Mouse (Mus musculus) heart, embryonic 10.5 days (tissue): ENCODE measurements at regions not wholly inside any gene's neighbourhood (a gene's known extent, or its start where the extent isn't known, plus 50 kb on each side); places are given as distances from the start of the nearest gene placed in this dataset.
"Not testable (repeated sequence)": the region's sequence is repeated elsewhere in the genome, so short reads cannot be mapped to it uniquely, and the experiment has no call there.

Experiments
- DNase-seq: peaks from one replicate; pipeline ENCODE4 v3.0.0-alpha.2; 2017; ENCODE audit warnings: low spot score
- H3K27ac ChIP-seq: fragments of 300-500 bp; sonication (generic); 2 replicates; pipeline ENCODE4 v1.5.1; 2016; ENCODE audit warnings: mild to moderate bottlenecking
- H3K27me3 ChIP-seq: fragments of 300-500 bp; sonication (generic); 2 replicates; pipeline ENCODE4 v1.6.1; 2016; ENCODE audit warnings: mild to moderate bottlenecking; ENCODE audit not compliant: poor library complexity, insufficient read depth, severe bottlenecking
- H3K36me3 ChIP-seq: fragments of 300-500 bp; sonication (generic); 2 replicates; pipeline ENCODE4 v1.6.1; 2016; ENCODE audit warnings: mild to moderate bottlenecking, moderate library complexity
- H3K4me1 ChIP-seq: fragments of 300-500 bp; sonication (generic); 2 replicates; pipeline ENCODE4 v1.6.1; 2016; ENCODE audit warnings: mild to moderate bottlenecking
- H3K4me3 ChIP-seq: fragments of 300-500 bp; sonication (generic); 2 replicates; pipeline ENCODE4 v1.5.1; 2016; ENCODE audit warnings: mild to moderate bottlenecking, moderate library complexity
- H3K9me3 ChIP-seq: fragments of 300-500 bp; sonication (generic); 2 replicates; pipeline ENCODE4 v1.6.1; 2016; ENCODE audit warnings: mild to moderate bottlenecking, moderate library complexity
- WGBS: fragments of 180-500 bp; shearing (Covaris S2); methylation state at CpG from one replicate; pipeline ENCODE4 v1.1.7; 2016; 5-methylcytosine and 5-hydroxymethylcytosine counted together

- H3K27ac ChIP-seq, result no peak overlapping the region
- WGBS, result 54% methylated on average over 10 of the region's 10 CpGs
- no peak for DNase-seq
- no peaks in the 10 kb centered on the region for H3K36me3 ChIP-seq
- H3K4me1 ChIP-seq, result no peaks in the 10 kb centered on the region
- H3K4me3 ChIP-seq, result no peak overlapping the region
- no peaks in the 10 kb centered on the region for H3K9me3 ChIP-seq
- H3K27me3 ChIP-seq, result no peaks in the 10 kb centered on the region
These were observed 520.9 kb upstream of the Jmjd1c start for GRCm38 (mm10) chr10:66574846-66575535.

DNA sequence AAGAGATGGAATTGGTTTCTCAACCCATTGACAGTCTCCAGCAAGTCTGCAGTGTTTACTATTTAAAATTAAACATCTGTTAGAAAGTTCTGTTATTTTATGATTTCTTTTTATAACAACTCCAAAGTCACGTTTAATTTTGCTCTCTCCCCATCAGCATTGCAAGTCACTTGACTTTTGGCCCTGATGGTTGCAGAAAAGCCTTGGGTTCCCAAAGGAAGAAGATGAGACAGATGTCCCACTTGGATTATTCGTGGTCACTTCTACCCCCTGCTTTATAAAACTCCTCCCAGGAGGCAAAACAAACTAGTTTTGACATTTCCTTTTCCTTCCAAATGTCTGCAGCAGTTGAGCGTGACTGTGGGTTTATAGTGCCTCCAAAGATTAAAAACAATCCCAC, 502.9 kb upstream of the Jmjd1c start:
- no peaks in the 10 kb centered on the region for H3K4me1 ChIP-seq
- no peaks in the 10 kb centered on the region for H3K27me3 ChIP-seq
- H3K4me3 ChIP-seq, result no peak overlapping the region
- no peak overlapping the region for H3K27ac ChIP-seq
- WGBS, result 68% methylated on average over 3 of the region's 3 CpGs
- no peak for DNase-seq
- no peaks in the 10 kb centered on the region for H3K9me3 ChIP-seq
- H3K36me3 ChIP-seq, result no peaks in the 10 kb centered on the region

DNA sequence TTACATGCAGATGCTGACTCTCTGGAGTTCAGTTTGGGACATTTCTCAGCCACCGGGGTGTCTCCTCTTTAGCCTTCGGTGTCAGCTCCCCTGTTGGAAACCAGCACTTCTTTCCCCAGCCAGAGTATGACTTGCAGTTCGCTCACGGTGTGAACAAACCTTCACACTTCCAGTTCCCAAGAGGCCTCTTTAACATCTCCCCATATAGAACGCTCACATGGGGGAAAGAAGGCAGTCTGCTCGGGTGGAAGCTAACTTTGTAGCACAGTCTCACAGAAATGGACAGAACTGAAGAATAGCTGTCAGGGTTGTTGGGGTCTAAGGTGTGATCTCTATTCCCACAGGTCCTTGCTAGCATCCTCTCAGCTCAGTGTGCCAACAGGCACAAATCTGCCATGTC, 502.4 kb upstream of the Jmjd1c start:
- no peak overlapping the region for H3K27ac ChIP-seq
- no peaks in the 10 kb centered on the region for H3K36me3 ChIP-seq
- no peaks in the 10 kb centered on the region for H3K27me3 ChIP-seq
- WGBS, result 45% methylated on average over 6 of the region's 6 CpGs
- no peaks in the 10 kb centered on the region for H3K4me1 ChIP-seq
- no peak overlapping the region for H3K4me3 ChIP-seq
- H3K9me3 ChIP-seq, result no peaks in the 10 kb centered on the region
- no peak for DNase-seq

DNA sequence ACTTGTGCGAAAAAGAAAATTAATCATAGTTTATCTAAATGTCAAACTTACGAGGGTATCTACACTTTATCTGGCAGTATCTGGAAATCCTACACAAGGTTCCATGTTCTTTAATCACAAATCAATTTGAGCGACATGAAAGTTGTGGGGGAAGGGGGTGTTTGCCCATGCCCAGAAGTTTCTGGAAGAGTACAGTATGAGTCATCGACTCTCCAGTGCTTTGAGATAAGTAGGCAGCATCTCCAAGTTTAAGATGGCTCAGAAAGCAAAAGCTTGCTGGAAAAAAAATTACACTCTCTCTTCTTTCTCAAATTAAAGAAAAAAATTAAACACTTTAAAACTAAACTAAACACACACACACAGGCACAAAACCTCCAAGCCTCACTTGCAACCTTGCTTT, 498.0 kb upstream of the Jmjd1c start:
- Histone ChIP-seq H3K36me3 (no peaks in the 10 kb centered on the region), H3K9me3 (no peaks in the 10 kb centered on the region), H3K4me3 (no peak overlapping the region), H3K27ac (no peak overlapping the region), H3K4me1 (no peaks in the 10 kb centered on the region), H3K27me3 (no peaks in the 10 kb centered on the region)
- 59% methylated on average over 4 of the region's 4 CpGs for WGBS
- DNase-seq, result no peak

GRCm38 (mm10) chr10:66607141-66607540, 488.8 kb upstream of the Jmjd1c start:
- Histone ChIP-seq H3K4me1 (no peaks in the 10 kb centered on the region), H3K9me3 (no peaks in the 10 kb centered on the region), H3K27ac (no peak overlapping the region), H3K36me3 (no peaks in the 10 kb centered on the region), H3K27me3 (no peaks in the 10 kb centered on the region), H3K4me3 (no peak overlapping the region)
- DNase-seq, result no peak
- 62% methylated on average over 3 of the region's 3 CpGs for WGBS

DNA sequence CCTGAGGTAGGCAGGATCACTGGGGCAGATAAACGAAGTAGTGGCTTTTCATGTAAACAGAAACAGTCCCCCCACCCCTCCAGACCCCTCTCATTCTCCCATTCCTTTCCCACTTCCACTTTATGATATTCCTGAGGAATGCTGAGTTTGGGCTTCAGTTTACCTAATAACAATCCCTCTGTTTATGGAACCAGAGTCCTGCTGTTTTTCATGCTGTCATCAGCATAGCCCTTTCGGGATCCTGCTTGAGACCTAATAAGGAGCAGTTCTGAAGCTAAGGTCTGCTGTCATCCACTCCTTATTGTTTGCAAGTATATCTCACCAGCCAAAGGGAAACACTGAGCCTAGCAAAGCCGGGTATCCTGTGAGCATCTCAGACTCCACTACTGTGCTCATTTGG, 479.6 kb upstream of the Jmjd1c start:
- H3K36me3 ChIP-seq, result no peaks in the 10 kb centered on the region
- H3K27ac ChIP-seq, result no peak overlapping the region
- WGBS, result 47% methylated on average over 3 of the region's 3 CpGs
- H3K9me3 ChIP-seq, result no peaks in the 10 kb centered on the region
- DNase-seq, result no peak
- H3K4me1 ChIP-seq, result no peaks in the 10 kb centered on the region
- H3K4me3 ChIP-seq, result no peak overlapping the region
- no peaks in the 10 kb centered on the region for H3K27me3 ChIP-seq

- H3K27ac ChIP-seq, result no peak overlapping the region
- no peak overlapping the region for H3K4me3 ChIP-seq
- DNase-seq, result no peak
- H3K27me3 ChIP-seq, result no peaks in the 10 kb centered on the region
- no peaks in the 10 kb centered on the region for H3K4me1 ChIP-seq
- H3K36me3 ChIP-seq, result no peaks in the 10 kb centered on the region
- 79% methylated on average over 3 of the region's 3 CpGs for WGBS
- H3K9me3 ChIP-seq, result no peaks in the 10 kb centered on the region
These were observed 464.9 kb upstream of the Jmjd1c start for GRCm38 (mm10) chr10:66630996-66631395.

GRCm38 (mm10) chr10:66640890-66641847, 454.8 kb upstream of the Jmjd1c start:
- no peak for DNase-seq
- Histone ChIP-seq H3K4me3 (no peak overlapping the region), H3K36me3 (no peaks in the 10 kb centered on the region), H3K4me1 (no peaks in the 10 kb centered on the region), H3K27ac (no peak overlapping the region), H3K9me3 (no peaks in the 10 kb centered on the region), H3K27me3 (no peaks in the 10 kb centered on the region)
- 72% methylated on average over 24 of the region's 24 CpGs for WGBS

DNA sequence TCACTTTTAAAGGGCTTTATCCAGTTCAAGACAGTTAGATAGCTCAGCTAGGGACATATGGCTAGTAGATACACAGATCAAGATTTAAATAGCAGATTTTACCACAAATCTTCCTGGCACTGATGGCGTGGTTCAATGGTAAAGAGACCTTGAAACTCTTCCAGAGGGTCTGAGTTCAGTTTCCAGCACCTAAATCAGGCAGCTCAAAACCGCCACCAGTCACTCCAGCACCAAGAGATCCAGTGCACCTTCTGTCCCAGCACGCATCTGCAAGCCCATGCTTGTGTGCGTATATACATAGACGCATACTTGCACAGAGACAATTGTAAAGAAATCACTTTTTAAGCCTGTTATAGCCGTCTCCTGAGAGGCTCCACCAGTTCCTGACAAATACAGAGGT, 454.0 kb upstream of the Jmjd1c start:
- H3K9me3 ChIP-seq, result no peaks in the 10 kb centered on the region
- DNase-seq, result no peak
- WGBS, result 89% methylated on average over 6 of the region's 6 CpGs
- no peak overlapping the region for H3K4me3 ChIP-seq
- H3K27ac ChIP-seq, result no peak overlapping the region
- no peaks in the 10 kb centered on the region for H3K27me3 ChIP-seq
- no peaks in the 10 kb centered on the region for H3K36me3 ChIP-seq
- no peaks in the 10 kb centered on the region for H3K4me1 ChIP-seq

GRCm38 (mm10) chr10:66643160-66643559, 452.8 kb upstream of the Jmjd1c start:
- Histone ChIP-seq H3K9me3 (no peaks in the 10 kb centered on the region), H3K36me3 (no peaks in the 10 kb centered on the region), H3K27ac (no peak overlapping the region), H3K4me1 (no peaks in the 10 kb centered on the region), H3K27me3 (no peaks in the 10 kb centered on the region), H3K4me3 (no peak overlapping the region)
- no peak for DNase-seq
- WGBS, result 78% methylated on average over 5 of the region's 5 CpGs

- Histone ChIP-seq H3K27me3 (no peaks in the 10 kb centered on the region), H3K4me1 (no peaks in the 10 kb centered on the region), H3K9me3 (no peaks in the 10 kb centered on the region), H3K36me3 (no peaks in the 10 kb centered on the region), H3K4me3 (no peak overlapping the region), H3K27ac (no peak overlapping the region)
- no peak for DNase-seq
- 88% methylated on average over 5 of the region's 5 CpGs for WGBS
These were observed 438.4 kb upstream of the Jmjd1c start for GRCm38 (mm10) chr10:66657520-66657919.

DNA sequence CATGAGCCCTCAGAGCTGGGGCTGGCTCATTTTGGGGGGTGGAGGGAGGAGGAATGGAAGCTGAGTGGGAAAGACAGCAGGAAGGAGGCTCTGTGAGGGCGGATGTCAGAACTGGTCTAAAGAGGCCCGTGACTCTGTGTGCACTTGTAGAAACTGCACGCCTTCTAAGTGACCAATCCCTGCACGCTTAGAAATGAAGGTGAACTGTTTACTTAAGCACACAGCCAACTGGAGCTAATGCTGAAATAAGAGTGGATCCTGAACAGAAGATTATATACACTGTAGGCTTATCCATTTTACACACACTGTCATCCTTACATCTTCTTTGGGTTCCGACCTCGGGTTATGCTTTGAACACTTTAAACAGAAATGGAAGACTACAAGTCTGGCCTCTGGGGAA, 412.8 kb upstream of the Jmjd1c start:
- H3K4me3 ChIP-seq, result no peak overlapping the region
- H3K27ac ChIP-seq, result no peak overlapping the region
- peaks cover 3% of the 10 kb centered on the region; the same call in 1 of the 2 replicates for H3K9me3 ChIP-seq
- H3K27me3 ChIP-seq, result no peaks in the 10 kb centered on the region
- DNase-seq, result no peak
- H3K4me1 ChIP-seq, result no peaks in the 10 kb centered on the region
- 75% methylated on average over 6 of the region's 6 CpGs for WGBS
- H3K36me3 ChIP-seq, result no peaks in the 10 kb centered on the region

DNA sequence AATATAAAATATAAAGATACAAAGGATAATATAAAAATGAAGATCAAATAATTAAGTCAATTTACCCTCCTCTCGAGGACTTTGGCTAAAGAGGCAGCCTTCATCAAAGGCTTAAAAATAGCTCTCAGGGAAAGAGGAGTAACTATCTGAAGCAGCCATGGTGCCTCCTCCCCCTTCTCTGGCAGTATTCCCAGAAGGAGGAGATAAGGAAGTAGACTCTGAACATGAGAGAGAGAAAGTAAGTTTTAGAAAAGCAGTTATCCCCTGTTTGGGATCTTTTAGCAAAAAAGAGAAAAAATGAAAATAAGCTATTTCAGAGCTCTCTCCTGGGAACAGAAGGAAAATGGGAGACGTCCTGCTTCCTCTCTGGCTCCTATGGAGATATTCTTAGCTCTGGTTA, 406.7 kb upstream of the Jmjd1c start:
- not testable (repeated sequence) for H3K9me3 ChIP-seq, H3K4me1 ChIP-seq, DNase-seq, H3K36me3 ChIP-seq, H3K27ac ChIP-seq, H3K4me3 ChIP-seq, H3K27me3 ChIP-seq
- WGBS, result 39% methylated on average over 2 of the region's 2 CpGs
